Mouse (Mus musculus) myocyte (in vitro differentiated cells): Measurements from ENCODE around the gene Dmtf1. TPM values are rescaled to one million over a fixed set of nuclear protein-coding genes. Genes with fewer than 3 reads are reported as not detected.
A peak's percentile ranks its signal among the peaks of the same experiment; 100 is the strongest.

Experiments used
- H3K27me3 ChIP-seq: one replicate; pipeline ENCODE4 v1.6.1; 2011; ENCODE audit not compliant: control insufficient read depth, insufficient read depth, insufficient read length
- H3K36me3 ChIP-seq: one replicate; pipeline ENCODE4 v1.6.1; 2011; ENCODE audit not compliant: control insufficient read depth, insufficient read depth
- H3K4me2 ChIP-seq: one replicate; pipeline ENCODE4 v1.6.1; 2011; ENCODE audit warnings: low read depth, control low read depth
- H3K4me3 ChIP-seq: one replicate; pipeline ENCODE4 v1.5.1; 2011; ENCODE audit warnings: mild to moderate bottlenecking, control low read depth, moderate library complexity
- H3K79me2 ChIP-seq: one replicate; pipeline ENCODE4 v1.6.1; 2011; ENCODE audit not compliant: control insufficient read depth, insufficient read depth
- H3ac ChIP-seq: one replicate; pipeline ENCODE4 v1.6.1; 2011; ENCODE audit not compliant: control insufficient read depth, insufficient read length
- CEBPB ChIP-seq: IDR thresholded peaks from 2 replicates; pipeline ENCODE4 v1.6.1; 2011; ENCODE audit warnings: mild to moderate bottlenecking, moderate library complexity; ENCODE audit not compliant: poor library complexity, insufficient read depth, severe bottlenecking
- E2F4 ChIP-seq: IDR thresholded peaks from one replicate; pipeline ENCODE4 v1.6.1; 2011; ENCODE audit warnings: mild to moderate bottlenecking, control low read depth, moderate library complexity; ENCODE audit not compliant: insufficient read depth
- MAX ChIP-seq: IDR thresholded peaks from one replicate; pipeline ENCODE4 v1.6.1; 2011; ENCODE audit warnings: low read depth, mild to moderate bottlenecking, control low read depth
- MYOD1 ChIP-seq, 3 experiments: IDR thresholded peaks; one replicate each; pipeline ENCODE4 v1.6.1; 2011; ENCODE audit warnings: control low read depth in 2 of 3, low read depth in 2 of 3, mild to moderate bottlenecking in 2 of 3, moderate library complexity in 1 of 3; ENCODE audit not compliant: insufficient read length in 2 of 3, control insufficient read depth in 1 of 3
- MYOG ChIP-seq, 3 experiments: IDR thresholded peaks; one replicate each; pipeline ENCODE4 v1.6.1; 2011; ENCODE audit warnings: control low read depth in 2 of 3, low read depth in 2 of 3, mild to moderate bottlenecking in 2 of 3; ENCODE audit not compliant: insufficient read length in 2 of 3, control insufficient read depth in 1 of 3, insufficient read depth in 1 of 3
- POLR2A ChIP-seq: IDR thresholded peaks from one replicate; pipeline ENCODE4 v1.6.1; 2011; ENCODE audit warnings: low read depth, mild to moderate bottlenecking, control low read depth, moderate library complexity; ENCODE audit not compliant: insufficient read length
- POLR2AphosphoS2 ChIP-seq: IDR thresholded peaks from one replicate; pipeline ENCODE4 v1.6.1; 2011; ENCODE audit warnings: low read depth, control low read depth; ENCODE audit not compliant: insufficient read length
- REST ChIP-seq: IDR thresholded peaks from one replicate; pipeline ENCODE4 v1.6.1; 2011; ENCODE audit warnings: mild to moderate bottlenecking, control low read depth, moderate library complexity; ENCODE audit not compliant: insufficient read depth, insufficient read length
- SRF ChIP-seq: IDR thresholded peaks from one replicate; pipeline ENCODE4 v1.6.1; 2011; ENCODE audit warnings: low read depth; ENCODE audit not compliant: control insufficient read depth, insufficient read length
- TCF12 ChIP-seq: IDR thresholded peaks from one replicate; pipeline ENCODE4 v1.6.1; 2011; ENCODE audit warnings: mild to moderate bottlenecking, control low read depth; ENCODE audit not compliant: poor library complexity, insufficient read depth, severe bottlenecking
- TCF3 ChIP-seq: IDR thresholded peaks from one replicate; pipeline ENCODE4 v1.6.1; 2011; ENCODE audit warnings: low read depth, control low read depth; ENCODE audit not compliant: insufficient read length
- USF1 ChIP-seq: IDR thresholded peaks from one replicate; pipeline ENCODE4 v1.6.1; 2011; ENCODE audit warnings: low read depth, mild to moderate bottlenecking, control low read depth, moderate library complexity
- polyA plus RNA-seq: library from polyadenylated mRNA; unstranded; fragments of >200 nt; fragmentation: generic; extraction: Trizol; gene quantifications from one replicate; pipeline ENCODE4 v1.2.1, GENCODE M21; 2012; ENCODE audit warnings: missing spikeins

The Dmtf1 gene
- polyA plus RNA-seq, 1 experiment, result 6.7 TPM

DNA sequence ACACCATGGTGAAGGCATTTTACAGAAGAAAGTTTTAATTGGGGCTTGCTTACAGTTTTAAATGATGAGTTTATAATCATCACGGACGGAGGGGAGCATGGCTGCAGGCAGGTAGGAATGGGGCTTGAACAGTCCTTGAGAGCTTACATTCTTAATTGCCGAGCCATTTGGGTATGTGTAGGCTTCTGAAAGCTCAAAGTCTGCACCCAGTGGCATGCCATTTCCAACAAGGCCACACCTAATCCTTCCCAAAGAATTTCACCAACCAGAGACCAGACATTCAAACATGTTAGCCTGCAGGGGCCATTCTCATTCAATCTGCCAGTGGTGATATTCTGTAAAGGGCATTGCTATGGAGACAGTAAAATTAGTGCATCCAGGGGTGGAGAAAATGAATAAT is 1.8 kb upstream of the Dmtf1 start:
- Histone ChIP-seq H3ac (no peak overlapping the region), H3K36me3 (no peaks in the 10 kb centered on the region), H3K79me2 (peaks cover 26% of the 10 kb centered on the region), H3K4me2 (no peak overlapping the region), H3K27me3 (no peaks in the 10 kb centered on the region), H3K4me3 (no peak overlapping the region)
- TF ChIP-seq REST, result no peak
- TF ChIP-seq POLR2AphosphoS2, result no peak
- no peak for TF ChIP-seq TCF12
- no peak for TF ChIP-seq TCF3
- no peak for TF ChIP-seq SRF
- no peak for TF ChIP-seq MYOG (IDR thresholded peaks at IDR 0.05; ENCODE audit: control insufficient read depth in 1 of 3, insufficient read depth in 1 of 3, insufficient read length in 2 of 3, low read depth in 2 of 3)
- no peak for TF ChIP-seq CEBPB
- no peak for TF ChIP-seq POLR2A
- TF ChIP-seq MYOD1 (IDR thresholded peaks at IDR 0.05; ENCODE audit: control insufficient read depth in 1 of 3, insufficient read length in 2 of 3, low read depth in 2 of 3), result no peak
- TF ChIP-seq USF1, result no peak
- no peak for TF ChIP-seq E2F4
- TF ChIP-seq MAX, result no peak

DNA sequence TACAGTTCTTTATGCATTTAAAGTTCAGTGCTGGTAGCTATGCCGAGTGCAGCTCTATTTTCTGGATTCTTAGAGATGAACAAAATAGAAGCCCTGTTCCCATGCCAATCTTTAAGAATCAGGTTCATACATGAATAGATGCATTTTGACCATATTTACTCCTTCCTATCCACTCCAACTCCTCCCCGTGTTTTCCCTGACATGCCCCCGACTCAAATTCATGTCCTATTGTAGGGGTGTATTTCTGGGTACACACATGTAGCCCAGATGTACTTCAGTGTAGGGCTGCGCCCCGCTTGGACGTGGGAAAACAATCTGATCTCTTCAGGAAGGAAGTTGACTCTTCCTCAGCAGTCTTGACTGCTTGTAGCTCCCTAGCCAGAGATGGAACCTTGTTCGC is 512 bp upstream of the Dmtf1 start:
- TF ChIP-seq SRF, result no peak
- no peak for TF ChIP-seq MYOD1 (IDR thresholded peaks at IDR 0.05; ENCODE audit: control insufficient read depth in 1 of 3, insufficient read length in 2 of 3, low read depth in 2 of 3)
- TF ChIP-seq TCF12, result no peak
- no peak for TF ChIP-seq E2F4
- TF ChIP-seq USF1, result no peak
- TF ChIP-seq POLR2AphosphoS2, result no peak
- Histone ChIP-seq H3K4me3 (peak overlapping the region; percentile 44), H3K36me3 (no peaks in the 10 kb centered on the region), H3K79me2 (peaks cover 39% of the 10 kb centered on the region), H3K4me2 (peak overlapping the region; percentile 95), H3K27me3 (no peaks in the 10 kb centered on the region), H3ac (peak overlapping the region; percentile 92)

GRCm38 (mm10) chr5:9160831-9161455 is 633 bp downstream of the Dmtf1 start:
- no peak for TF ChIP-seq POLR2AphosphoS2
- no peak for TF ChIP-seq TCF12
- TF ChIP-seq E2F4, result no peak
- no peak for TF ChIP-seq MYOD1 (IDR thresholded peaks at IDR 0.05; ENCODE audit: control insufficient read depth in 1 of 3, insufficient read length in 2 of 3, low read depth in 2 of 3)
- TF ChIP-seq USF1, result no peak
- TF ChIP-seq POLR2A, result no peak
- no peak for TF ChIP-seq SRF
- TF ChIP-seq TCF3, result no peak
- TF ChIP-seq REST, result no peak
- no peak for TF ChIP-seq CEBPB
- TF ChIP-seq MAX, result no peak
- no peak for TF ChIP-seq MYOG (IDR thresholded peaks at IDR 0.05; ENCODE audit: control insufficient read depth in 1 of 3, insufficient read depth in 1 of 3, insufficient read length in 2 of 3, low read depth in 2 of 3)
- peaks cover 50% of the 10 kb centered on the region for H3K79me2 ChIP-seq
- H3ac ChIP-seq, result peak overlapping the region; percentile 92
- no peaks in the 10 kb centered on the region for H3K27me3 ChIP-seq
- H3K4me2 ChIP-seq, result peak overlapping the region; percentile 74
- H3K4me3 ChIP-seq, result peak overlapping the region; percentile 44
- H3K36me3 ChIP-seq, result no peaks in the 10 kb centered on the region

GRCm38 (mm10) chr5:9157336-9157735 is 4.2 kb downstream of the Dmtf1 start:
- H3K36me3 ChIP-seq, result peaks cover 4% of the 10 kb centered on the region
- H3K4me3 ChIP-seq, result no peak overlapping the region
- TF ChIP-seq POLR2A, result no peak
- no peak for TF ChIP-seq REST
- TF ChIP-seq USF1, result no peak
- no peak for TF ChIP-seq MYOD1 (IDR thresholded peaks at IDR 0.05; ENCODE audit: control insufficient read depth in 1 of 3, insufficient read length in 2 of 3, low read depth in 2 of 3)
- no peak for TF ChIP-seq POLR2AphosphoS2
- TF ChIP-seq CEBPB, result no peak
- TF ChIP-seq E2F4, result no peak
- no peak for TF ChIP-seq TCF3
- TF ChIP-seq SRF, result no peak
- no peak for TF ChIP-seq TCF12
- TF ChIP-seq MYOG (IDR thresholded peaks at IDR 0.05; ENCODE audit: control insufficient read depth in 1 of 3, insufficient read depth in 1 of 3, insufficient read length in 2 of 3, low read depth in 2 of 3), result no peak
- no peak for TF ChIP-seq MAX
- peaks cover 87% of the 10 kb centered on the region for H3K79me2 ChIP-seq
- H3K4me2 ChIP-seq, result no peak overlapping the region
- H3ac ChIP-seq, result no peak overlapping the region
- no peaks in the 10 kb centered on the region for H3K27me3 ChIP-seq

DNA sequence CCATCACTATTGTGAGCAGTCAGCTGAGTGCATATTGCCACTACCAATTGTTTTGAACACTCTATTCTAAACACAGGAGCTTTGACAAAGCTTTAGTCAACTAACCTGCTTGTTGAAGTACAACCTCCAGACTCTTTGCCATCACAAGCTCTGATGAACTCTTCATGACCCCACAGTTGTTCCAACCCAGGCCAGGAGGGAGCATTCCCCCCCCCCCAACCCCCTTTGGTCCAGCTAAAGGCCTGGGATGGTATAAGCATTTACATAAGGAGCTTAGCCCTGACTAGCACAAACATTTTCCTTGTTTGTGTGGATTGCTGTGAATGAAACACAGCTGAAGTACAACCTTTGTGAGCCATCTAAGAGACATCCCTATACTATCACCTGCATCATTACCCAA is 4.8 kb downstream of the Dmtf1 start:
- Histone ChIP-seq H3K4me3 (no peak overlapping the region), H3K79me2 (peaks cover 90% of the 10 kb centered on the region), H3K36me3 (peaks cover 4% of the 10 kb centered on the region), H3K4me2 (no peak overlapping the region), H3ac (no peak overlapping the region), H3K27me3 (no peaks in the 10 kb centered on the region)
- TF ChIP-seq MAX (no peak), SRF (no peak), MYOD1 (IDR thresholded peaks at IDR 0.05; ENCODE audit: control insufficient read depth in 1 of 3, insufficient read length in 2 of 3, low read depth in 2 of 3) (no peak), POLR2A (no peak), POLR2AphosphoS2 (no peak), REST (no peak), MYOG (IDR thresholded peaks at IDR 0.05; ENCODE audit: control insufficient read depth in 1 of 3, insufficient read depth in 1 of 3, insufficient read length in 2 of 3, low read depth in 2 of 3) (no peak), E2F4 (no peak), TCF12 (no peak), TCF3 (no peak), USF1 (no peak), CEBPB (no peak)
